Mouse (Mus musculus) embryonic facial prominence, embryonic 14.5 days (tissue): ENCODE data around the gene Pafah1b2. TPM values are rescaled to one million over a fixed set of nuclear protein-coding genes. Genes with fewer than 3 reads are reported as not detected.

ENCODE experiments used
- ATAC-seq: fragments of 200-750 bp; cut with Nextera tagmentation; 2 replicates; pipeline ENCODE4 v1.8.0; 2017; ENCODE audit warnings: low read depth, moderate number of reproducible peaks, moderate TSS enrichment
- DNase-seq: peaks from one replicate; pipeline ENCODE4 v3.0.0-alpha.2; 2015; ENCODE audit warnings: low spot score
- H3K27ac ChIP-seq: fragments of 300-500 bp; sonication (generic); replicated peaks from 2 replicates; pipeline ENCODE4 v1.5.1; 2014; ENCODE audit warnings: low read depth, mild to moderate bottlenecking, low read length, moderate library complexity
- H3K27me3 ChIP-seq: fragments of 300-500 bp; sonication (generic); replicated peaks from 2 replicates; pipeline ENCODE4 v1.6.1; 2014; ENCODE audit warnings: low read length; ENCODE audit not compliant: control insufficient read depth, insufficient read depth
- H3K36me3 ChIP-seq: fragments of 300-500 bp; sonication (generic); 2 replicates; pipeline ENCODE4 v1.6.1; 2014; ENCODE audit warnings: low read length, mixed read lengths; ENCODE audit not compliant: control insufficient read depth, insufficient read depth
- H3K4me1 ChIP-seq: fragments of 300-500 bp; sonication (generic); 2 replicates; pipeline ENCODE4 v1.6.1; 2014; ENCODE audit warnings: antibody characterized with exemption, low read length; ENCODE audit not compliant: control insufficient read depth, insufficient read depth
- H3K4me2 ChIP-seq: fragments of 300-500 bp; sonication (generic); 2 replicates; pipeline ENCODE4 v1.6.1; 2014; ENCODE audit warnings: low read depth, mild to moderate bottlenecking, low read length, moderate library complexity, mixed read lengths
- H3K4me3 ChIP-seq: fragments of 300-500 bp; sonication (generic); 2 replicates; pipeline ENCODE4 v1.5.1; 2014; ENCODE audit warnings: low read depth, mild to moderate bottlenecking, low read length
- H3K9ac ChIP-seq: fragments of 300-500 bp; sonication (generic); 2 replicates; pipeline ENCODE4 v1.6.1; 2014; ENCODE audit warnings: low read depth, mild to moderate bottlenecking, low read length, moderate library complexity, mixed read lengths
- H3K9me3 ChIP-seq: fragments of 300-500 bp; sonication (generic); 2 replicates; pipeline ENCODE4 v1.6.1; 2016; ENCODE audit warnings: low read length; ENCODE audit not compliant: control insufficient read depth
- WGBS: fragments of 180-500 bp; shearing (Covaris S2); extraction: QIAGEN DNeasy Blood & Tissue Kit; methylation state at CpG from one replicate; pipeline ENCODE4 v1.1.7; 2014; 5-methylcytosine and 5-hydroxymethylcytosine counted together
- polyA plus RNA-seq: library from polyadenylated mRNA; unstranded; fragments of >200 nt; fragmentation: Nextera tagmentation; extraction: Ambion mirVana; gene quantifications from 2 replicates; pipeline ENCODE4 v1.2.1, GENCODE M21; 2014

Gene Pafah1b2
- polyA plus RNA-seq, 1 experiment from 2014 or later = 167 TPM

DNA sequence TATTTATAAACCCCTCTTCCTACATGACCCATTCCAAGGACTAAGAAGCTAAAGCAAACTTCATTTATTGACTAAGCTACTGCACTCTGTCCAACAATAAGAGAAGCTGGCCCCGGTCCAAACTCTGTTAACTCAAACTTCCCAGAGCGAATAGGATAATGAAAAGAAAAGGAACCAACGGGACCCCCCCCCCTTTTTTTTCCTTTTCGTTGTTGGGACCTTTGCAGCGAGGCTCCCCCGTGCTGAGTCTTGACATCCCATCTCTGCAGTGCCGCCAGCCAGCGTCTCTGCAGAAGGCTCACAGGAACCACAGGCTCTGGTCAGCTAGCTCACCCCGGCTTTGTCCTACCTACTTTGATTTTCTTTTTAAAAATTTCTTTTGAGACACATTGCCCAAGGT, 3.3 kb upstream of the Pafah1b2 start:
- Histone ChIP-seq H3K4me1 (peaks cover 30% of the 10 kb centered on the region), H3K27ac (0 out of 2 replicates have a peak overlapping the region, but pooled peaks have one; percentile 71), H3K4me3 (no peak overlapping the region), H3K27me3 (no peaks in the 10 kb centered on the region), H3K9me3 (no peaks in the 10 kb centered on the region), H3K9ac (no peak overlapping the region; the same call in 1 of the 2 replicates), H3K4me2 (peak overlapping the region; percentile 70), H3K36me3 (no peaks in the 10 kb centered on the region; the same call in 1 of the 2 replicates)
- WGBS = 23% methylated on average over 9 of the region's 9 CpGs
- no peak for ATAC-seq
- DNase-seq = peak; percentile 79

DNA sequence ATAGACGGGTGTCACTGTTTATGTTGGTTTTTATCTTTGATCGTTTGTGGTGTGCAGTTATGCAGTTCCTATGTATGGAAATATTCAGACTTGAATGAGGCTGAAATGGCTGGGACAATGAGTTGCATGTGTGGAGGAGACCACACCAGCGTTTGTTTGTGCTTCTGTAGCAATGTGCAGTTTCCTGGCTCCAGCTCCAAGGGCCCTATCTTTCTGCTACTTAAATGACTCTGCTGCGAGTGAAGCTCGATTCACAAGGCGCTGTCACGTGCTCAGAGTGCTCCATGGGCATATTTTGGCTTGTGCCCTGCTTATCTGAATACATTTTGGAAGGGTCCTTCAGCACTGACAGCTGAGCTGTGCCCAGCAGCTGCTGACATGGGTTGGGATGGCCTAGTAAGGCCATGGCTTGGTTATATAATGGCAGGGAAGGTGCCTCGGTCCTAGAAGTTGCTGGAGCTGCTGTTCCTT, 2.6 kb upstream of the Pafah1b2 start:
- Histone ChIP-seq H3K9ac (0 out of 2 replicates have a peak overlapping the region, but pooled peaks have one; percentile 20), H3K36me3 (no peaks in the 10 kb centered on the region; the same call in 1 of the 2 replicates), H3K4me3 (0 out of 2 replicates have a peak overlapping the region, but pooled peaks have one; percentile 10), H3K9me3 (no peaks in the 10 kb centered on the region), H3K4me1 (peaks cover 30% of the 10 kb centered on the region), H3K4me2 (peak overlapping the region; percentile 70), H3K27ac (peak overlapping the region; percentile 71), H3K27me3 (no peaks in the 10 kb centered on the region)
- ATAC-seq (no peak), DNase-seq (peak; percentile 80)
- 30% methylated on average over 8 of the region's 8 CpGs for WGBS

DNA sequence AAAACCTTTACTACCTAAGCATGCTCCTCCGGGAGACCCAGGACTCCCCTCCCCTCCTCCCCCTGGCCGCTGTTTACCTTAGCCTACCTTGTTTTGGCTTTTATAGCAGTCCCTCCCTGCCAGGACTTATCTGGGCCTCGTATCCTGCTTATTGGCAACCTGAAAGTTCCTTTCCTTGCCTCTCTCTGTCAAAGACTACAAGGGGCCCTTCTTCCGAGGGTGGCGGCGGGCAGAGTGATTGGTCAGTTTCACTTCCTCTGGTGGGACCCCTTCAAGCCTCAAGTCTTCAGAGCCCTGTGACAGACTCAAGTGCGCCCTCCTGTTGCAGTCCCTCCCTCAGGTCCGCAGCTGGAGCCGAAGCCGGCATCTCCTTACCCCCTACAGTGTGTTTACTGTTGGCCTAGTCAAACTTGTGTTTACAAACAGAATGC, 1.8 kb upstream of the Pafah1b2 start:
- WGBS = 7% methylated on average over 10 of the region's 10 CpGs

DNA sequence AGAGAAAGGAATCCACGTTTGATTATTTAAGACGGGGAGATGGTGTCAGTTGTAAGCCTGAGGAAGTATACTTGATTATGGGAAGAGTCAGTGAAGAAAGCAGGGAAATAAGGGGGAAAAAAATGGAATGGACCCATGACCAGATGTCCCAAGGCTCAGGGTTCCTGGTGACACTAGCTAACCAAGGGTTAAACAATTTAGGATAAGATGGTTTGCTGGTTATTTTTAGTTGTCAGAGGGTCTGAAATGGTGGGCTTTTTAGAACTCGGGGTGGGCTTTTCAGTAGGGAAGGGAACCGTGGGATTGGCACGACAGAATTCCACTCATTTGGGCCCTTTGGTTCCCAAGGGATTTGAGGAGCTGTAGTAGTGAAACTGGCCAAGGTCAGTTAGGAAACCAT, 1.1 kb upstream of the Pafah1b2 start:
- Histone ChIP-seq H3K4me1 (peaks cover 30% of the 10 kb centered on the region), H3K9ac (peak overlapping the region; percentile 98), H3K36me3 (no peaks in the 10 kb centered on the region; the same call in 1 of the 2 replicates), H3K9me3 (no peaks in the 10 kb centered on the region), H3K27ac (peak overlapping the region; percentile 89), H3K4me3 (peak overlapping the region; percentile 97), H3K4me2 (peak overlapping the region; percentile 70), H3K27me3 (no peaks in the 10 kb centered on the region)
- DNase-seq (no peak), ATAC-seq (no peak)
- WGBS = 2% methylated on average over 5 of the region's 5 CpGs

More for the DNA sequence above, 1.8 kb upstream of the Pafah1b2 start:
- Histone ChIP-seq H3K27ac (peak overlapping the region; percentile 71), H3K9me3 (no peaks in the 10 kb centered on the region), H3K9ac (peak overlapping the region; percentile 98), H3K4me3 (peak overlapping the region; percentile 97), H3K4me1 (peaks cover 30% of the 10 kb centered on the region), H3K4me2 (peak overlapping the region; percentile 70), H3K36me3 (no peaks in the 10 kb centered on the region; the same call in 1 of the 2 replicates), H3K27me3 (no peaks in the 10 kb centered on the region)
- DNase-seq (peak; percentile 58), ATAC-seq (no peak)

DNA sequence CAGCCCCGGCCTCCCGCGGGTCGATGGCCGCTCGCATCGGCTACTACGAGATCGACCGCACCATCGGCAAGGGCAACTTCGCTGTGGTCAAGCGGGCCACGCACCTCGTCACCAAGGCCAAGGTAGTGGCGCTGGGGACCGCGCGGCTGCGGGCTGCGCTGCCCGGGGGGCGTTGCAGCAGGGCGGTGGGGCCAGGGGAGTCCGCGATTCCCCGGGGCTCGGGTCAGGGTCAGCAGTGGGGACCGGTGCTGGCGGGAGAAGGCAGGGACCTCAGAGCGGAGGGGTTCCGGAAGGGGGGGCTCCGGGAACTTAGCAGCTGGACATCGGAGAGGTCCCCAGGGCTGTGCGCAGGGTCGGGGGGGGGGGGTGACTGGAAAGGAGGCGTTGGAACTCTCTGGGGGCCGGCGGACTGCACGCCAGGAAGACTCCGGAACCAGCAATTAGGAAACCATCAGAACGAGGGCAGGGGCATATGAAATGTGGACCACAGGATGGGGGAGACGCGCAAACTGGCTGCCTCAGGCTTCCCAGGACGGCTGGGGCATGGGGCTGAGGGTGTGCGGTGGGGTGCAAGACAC, 608 bp upstream of the Pafah1b2 start:
- peak overlapping the region; percentile 98 for H3K9ac ChIP-seq
- no peak for DNase-seq
- peak overlapping the region; percentile 89 for H3K27ac ChIP-seq
- WGBS = under 1% methylated on average over 38 of the region's 46 CpGs
- H3K27me3 ChIP-seq = no peaks in the 10 kb centered on the region
- no peaks in the 10 kb centered on the region for H3K36me3 ChIP-seq
- H3K4me3 ChIP-seq = peak overlapping the region; percentile 97
- H3K4me2 ChIP-seq = peak overlapping the region; percentile 70
- ATAC-seq = peak; percentile 61
- H3K9me3 ChIP-seq = no peaks in the 10 kb centered on the region
- peaks cover 30% of the 10 kb centered on the region for H3K4me1 ChIP-seq

DNA sequence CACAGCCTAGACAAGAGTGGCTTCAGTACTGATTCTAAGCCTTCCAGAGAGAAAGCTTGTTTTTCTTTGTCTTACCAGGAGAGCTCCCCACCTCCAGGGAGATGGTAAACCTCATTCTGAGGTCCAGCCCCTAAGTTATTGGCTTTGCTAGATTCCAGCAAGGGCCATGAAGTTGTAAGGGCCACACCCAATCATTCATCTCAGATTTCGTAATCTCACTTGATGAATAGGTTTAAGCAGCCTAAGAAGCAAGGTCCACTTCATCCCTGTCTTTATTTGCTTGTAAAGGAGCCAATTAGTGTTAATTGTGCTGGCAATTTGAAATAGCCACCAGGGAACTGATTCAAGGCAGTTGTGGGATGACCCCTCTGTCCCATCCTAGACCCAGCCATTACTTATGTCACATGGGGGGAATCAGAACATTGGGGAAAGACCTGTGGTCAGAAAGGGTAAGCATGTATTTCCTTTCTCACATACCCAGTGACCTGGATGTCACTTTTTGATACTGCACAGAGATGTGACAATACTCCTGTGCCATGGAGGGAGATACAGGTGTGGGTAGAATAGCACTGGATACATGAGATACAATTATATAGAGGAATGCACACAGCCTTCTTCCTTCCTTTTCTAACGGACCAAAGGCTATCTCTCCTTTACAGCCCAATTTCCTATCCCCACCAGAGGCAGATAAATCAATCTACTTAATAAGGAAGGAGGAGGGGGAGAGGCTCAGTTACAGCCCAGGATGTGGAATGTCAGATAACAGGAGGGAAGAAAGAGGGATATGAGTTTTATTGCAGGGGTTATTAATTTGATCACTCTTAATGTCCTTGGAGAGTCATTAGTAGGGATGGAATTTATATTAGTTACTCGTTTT, 1.2 kb downstream of the Pafah1b2 start:
- Histone ChIP-seq H3K36me3 (no peaks in the 10 kb centered on the region), H3K4me3 (no peak overlapping the region), H3K9me3 (no peaks in the 10 kb centered on the region), H3K27me3 (no peaks in the 10 kb centered on the region), H3K4me2 (peak overlapping the region; percentile 70; the same call in 1 of the 2 replicates), H3K9ac (no peak overlapping the region), H3K4me1 (peaks cover 25% of the 10 kb centered on the region), H3K27ac (no peak overlapping the region)
- 49% methylated on average over 3 of the region's 3 CpGs for WGBS
- ATAC-seq (no peak), DNase-seq (no peak)

DNA sequence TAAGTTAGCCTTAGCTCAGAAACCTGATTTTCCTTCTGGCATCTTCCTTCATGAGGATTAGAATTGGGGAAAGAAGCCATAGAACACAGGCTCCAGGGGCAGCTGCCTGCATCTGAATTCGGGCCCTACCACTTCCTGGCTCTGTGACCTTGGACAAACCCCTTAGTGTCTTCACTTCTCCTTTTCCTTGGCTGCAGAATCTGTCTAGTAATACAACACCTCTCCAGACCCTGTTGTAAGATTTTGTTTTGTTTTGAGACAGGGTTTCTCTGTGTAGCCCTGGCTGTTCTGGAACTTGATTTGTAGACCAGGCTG, 2.9 kb downstream of the Pafah1b2 start:
- H3K27ac ChIP-seq = no peak overlapping the region
- H3K4me1 ChIP-seq = peaks cover 10% of the 10 kb centered on the region
- H3K36me3 ChIP-seq = no peaks in the 10 kb centered on the region
- WGBS = 43% methylated on average over 1 of the region's 1 CpGs
- H3K27me3 ChIP-seq = no peaks in the 10 kb centered on the region
- DNase-seq = no peak
- no peak overlapping the region for H3K4me3 ChIP-seq
- no peak for ATAC-seq
- H3K9ac ChIP-seq = no peak overlapping the region
- H3K4me2 ChIP-seq = no peak overlapping the region
- no peaks in the 10 kb centered on the region for H3K9me3 ChIP-seq

DNA sequence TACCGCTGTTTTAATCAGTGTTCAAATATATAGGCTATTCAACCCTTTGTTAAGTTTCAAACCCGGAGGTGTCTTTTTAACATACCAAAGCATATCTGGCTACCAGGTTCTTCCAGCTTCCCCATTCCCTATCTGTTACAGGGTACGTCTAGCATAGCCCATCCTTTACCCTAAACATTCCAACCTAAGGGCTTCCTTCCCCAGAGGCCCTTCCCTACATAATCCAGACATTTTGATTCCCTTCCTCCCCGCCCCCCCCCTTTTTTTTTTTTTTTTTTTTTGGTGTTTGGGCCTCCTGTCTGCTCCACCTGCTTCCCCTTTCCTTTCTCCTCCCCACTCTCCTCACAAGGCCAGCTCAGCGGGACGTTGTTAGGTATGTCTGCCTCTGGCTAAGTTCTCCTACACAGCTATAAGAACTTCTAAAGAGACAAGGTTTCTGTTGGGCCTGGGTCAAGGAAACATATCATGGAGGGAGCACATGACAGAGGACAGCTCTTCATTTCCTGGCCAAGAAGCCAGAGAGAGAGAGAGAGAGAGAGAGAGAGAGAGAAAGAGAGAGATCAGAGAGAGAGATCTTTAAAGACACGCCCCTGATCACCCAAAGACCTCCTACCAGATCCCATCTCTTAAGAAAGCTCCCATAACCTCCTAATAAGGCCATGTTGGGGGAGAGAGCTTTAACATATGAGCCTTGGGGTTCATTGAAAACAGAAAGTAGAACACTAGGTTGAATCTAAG, 3.4 kb downstream of the Pafah1b2 start:
- H3K4me3 ChIP-seq = no peak overlapping the region
- no peaks in the 10 kb centered on the region for H3K27me3 ChIP-seq
- no peak overlapping the region for H3K9ac ChIP-seq
- no peak overlapping the region for H3K4me2 ChIP-seq
- 59% methylated on average over 7 of the region's 7 CpGs for WGBS
- no peak for DNase-seq
- H3K27ac ChIP-seq = no peak overlapping the region
- H3K36me3 ChIP-seq = no peaks in the 10 kb centered on the region
- peaks cover 5% of the 10 kb centered on the region for H3K4me1 ChIP-seq
- H3K9me3 ChIP-seq = no peaks in the 10 kb centered on the region
- ATAC-seq = no peak
